Comparison of ENCODE assay signal across 11 mouse cellular contexts in genomic region chr7:80862475-80862874, GRCm38 (mm10). TPM values are rescaled to one million over a fixed set of nuclear protein-coding genes. Genes with fewer than 3 reads are reported as not detected.
DNase-seq lines count a peak whose midpoint lies in the region; ATAC-seq and TF ChIP-seq lines count a peak whose summit lies in the region.
"Had no signal": no experiment of that assay in that cellular context is flagged by ENCODE, and none has a peak within 500 bp of the region (broad histone marks: within the 10 kb centered on the region; RNA-seq: fewer than 3 reads in every experiment).

No protein-coding gene starts in this region.

- no peak for TF ChIP-seq POLR2A in thymus, adult 2 months (IDR thresholded peaks at IDR 0.05; ENCODE audit: control insufficient read depth, extremely low read depth, insufficient read depth, low read length, poor library complexity)

- no peak for TF ChIP-seq CTCF in thymus, adult 2 months (IDR thresholded peaks at IDR 0.05; ENCODE audit: borderline replicate concordance, control insufficient read depth, extremely low read depth, insufficient read depth, low read length, poor library complexity)

- intact Hi-C loops in gastrocnemius, postnatal 36 days (cut with DNase I) = no loop called here

- no peak overlapping the region for H3K4me3 ChIP-seq in thymus, adult 2 months (ENCODE audit: control insufficient read depth, insufficient read depth, low read length)
- peak overlapping the region; percentile 20; the same call in 1 of the 2 replicates for H3K4me3 ChIP-seq in limb, embryonic 13.5 days

- peak; percentile 56 for DNase-seq in CD4-positive, CD25-positive, alpha-beta regulatory T cell, adult 2 months (ENCODE audit: low read depth, low spot score)
- peak; percentile 33 for DNase-seq in thymus, adult 2 months
- DNase-seq in thymus, postnatal 36 days = no peak
- DNase-seq in splenic B cell, adult 2 months (ENCODE audit: low read depth, low spot score) = peak; percentile 21
- DNase-seq in cerebellum, adult 11 months = no peak
- DNase-seq in gastrocnemius, postnatal 36 days = no peak
- DNase-seq: gastrocnemius, postnatal 25 days; kidney, adult 18-20 months had no signal

- WGBS in thymus, adult 2 months = 60% methylated on average over 2 of the region's 2 CpGs
- 85% methylated on average over 2 of the region's 2 CpGs for WGBS in limb, embryonic 13.5 days

- no peak overlapping the region for H3K9ac ChIP-seq in limb, embryonic 13.5 days

- no peak for ATAC-seq in CD4-positive, CD25-positive, alpha-beta regulatory T cell, adult 4 months
- no peak for ATAC-seq in limb, embryonic 13.5 days (ENCODE audit: low FRiP score, low read depth)
- ATAC-seq: lung, postnatal 0 days had no signal

- H3K4me2 ChIP-seq in limb, embryonic 13.5 days (replicated peaks) = peak overlapping the region; percentile 80

- no peaks in the 10 kb centered on the region for H3K9me3 ChIP-seq in limb, embryonic 13.5 days

- H3K4me1 ChIP-seq in thymus, adult 2 months (replicated peaks; ENCODE audit: control insufficient read depth, insufficient read depth, low read length) = peaks cover 36% of the 10 kb centered on the region
- H3K4me1 ChIP-seq in limb, embryonic 13.5 days = peaks cover 28% of the 10 kb centered on the region

- H3K36me3 ChIP-seq in thymus, adult 2 months (ENCODE audit: control insufficient read depth, insufficient read depth, low read length) = peaks cover under 1% of the 10 kb centered on the region
- peaks cover 47% of the 10 kb centered on the region for H3K36me3 ChIP-seq in limb, embryonic 13.5 days
- H3K36me3 ChIP-seq in splenic B cell, adult 2 months (ENCODE audit: control insufficient read depth, insufficient read depth, low read length, poor library complexity, severe bottlenecking) = no peaks in the 10 kb centered on the region

- H3K27me3 ChIP-seq in thymus, adult 2 months (ENCODE audit: control insufficient read depth, insufficient read depth, low read length) = no peaks in the 10 kb centered on the region
- no peaks in the 10 kb centered on the region for H3K27me3 ChIP-seq in limb, embryonic 13.5 days
- H3K27me3 ChIP-seq in splenic B cell, adult 2 months (ENCODE audit: control insufficient read depth, insufficient read depth, low read length, poor library complexity, severe bottlenecking) = no peaks in the 10 kb centered on the region

- H3K27ac ChIP-seq in thymus, adult 2 months (ENCODE audit: control insufficient read depth, insufficient read depth, low read length) = peak overlapping the region; percentile 16; the same call in 1 of the 2 replicates
- H3K27ac ChIP-seq in limb, embryonic 13.5 days = no peak overlapping the region

RNA-seq across cellular contexts. Expression of gene Zscan2, which starts 1.8 kb away (rescaled TPM):
- 1 to 10 TPM; 3.8 to 4.2 TPM for polyA plus RNA-seq in CD4-positive, CD25-positive, alpha-beta regulatory T cell, adult 4 months (2017; shearing (Covaris generic))
- 25.5 and 26.2 TPM in 2 replicates for polyA plus RNA-seq in thymus, adult 2 months (2012; rRNA removed)
- 3.6 and 4.5 TPM in 2 replicates for polyA plus RNA-seq in limb, embryonic 13.5 days (2015; fragmentation: Nextera tagmentation; extraction: Ambion mirVana)
- 1 to 10 TPM; 1.3 TPM for total RNA-seq in gastrocnemius, postnatal 36 days (2021)

RNA-seq across cellular contexts. Expression of gene Iqgap1, which starts 36.7 kb away (rescaled TPM):
- 100 to 1,000 TPM; 187 to 284 TPM for polyA plus RNA-seq in CD4-positive, CD25-positive, alpha-beta regulatory T cell, adult 4 months (2017; shearing (Covaris generic))
- polyA plus RNA-seq in thymus, adult 2 months (2012; rRNA removed) = 112 and 119 TPM in 2 replicates
- polyA plus RNA-seq in limb, embryonic 13.5 days (2015; fragmentation: Nextera tagmentation; extraction: Ambion mirVana) = 50.1 and 52.9 TPM in 2 replicates
- total RNA-seq in gastrocnemius, postnatal 36 days (2021) = 10 to 100 TPM; 15.7 to 17.2 TPM

RNA-seq across cellular contexts. Expression of gene Wdr73, which starts 38.6 kb away (rescaled TPM):
- 10 to 100 TPM; 20.6 to 33.8 TPM for polyA plus RNA-seq in CD4-positive, CD25-positive, alpha-beta regulatory T cell, adult 4 months (2017; shearing (Covaris generic))
- 27.2 and 31.3 TPM in 2 replicates for polyA plus RNA-seq in thymus, adult 2 months (2012; rRNA removed)
- 32.5 TPM in 2 replicates for polyA plus RNA-seq in limb, embryonic 13.5 days (2015; fragmentation: Nextera tagmentation; extraction: Ambion mirVana)
- 1 to 10 TPM; 2.9 to 4.3 TPM for total RNA-seq in gastrocnemius, postnatal 36 days (2021)

RNA-seq across cellular contexts. Expression of gene Nmb, which starts 42.4 kb away (rescaled TPM):
- 10 to 100 TPM; 79.7 to 81.7 TPM for polyA plus RNA-seq in CD4-positive, CD25-positive, alpha-beta regulatory T cell, adult 4 months (2017; shearing (Covaris generic))
- 20.1 and 24.5 TPM in 2 replicates for polyA plus RNA-seq in thymus, adult 2 months (2012; rRNA removed)
- 6.1 and 6.5 TPM in 2 replicates for polyA plus RNA-seq in limb, embryonic 13.5 days (2015; fragmentation: Nextera tagmentation; extraction: Ambion mirVana)
- total RNA-seq in gastrocnemius, postnatal 36 days (2021) = 1 to 10 TPM; 5.2 to 5.4 TPM

Comparison
In these comparisons a context has a peak if more than half of its experiments do, and no peak if none do; other contexts are left out.
1. DNase-seq: peak in CD4-positive, CD25-positive, alpha-beta regulatory T cell, adult 2 months (single experiment), thymus, adult 2 months (single experiment) and splenic B cell, adult 2 months (single experiment); none in thymus, postnatal 36 days (0 of 2), cerebellum, adult 11 months (single experiment) and gastrocnemius, postnatal 36 days (0 of 2).